In genomic region chr13:34342286-34342890, GRCm38 (mm10) we compare ENCODE assay signal across 8 mouse cellular contexts. TPM values are rescaled to one million over a fixed set of nuclear protein-coding genes. Genes with fewer than 3 reads are reported as not detected.
A peak's percentile ranks its signal among the peaks of the same experiment; 100 is the strongest.
DNase-seq lines count a peak whose midpoint lies in the region; ATAC-seq lines count a peak whose summit lies in the region.

No protein-coding gene starts in this region.

- no peak overlapping the region for H3K4me2 ChIP-seq in limb, embryonic 15.5 days
- H3K4me2 ChIP-seq in neural tube, embryonic 14.5 days (ENCODE audit: low read depth, low read length) = peak overlapping the region; percentile 93

- no peak overlapping the region for H3K9ac ChIP-seq in limb, embryonic 15.5 days
- no peak overlapping the region; the same call in 1 of the 2 replicates for H3K9ac ChIP-seq in neural tube, embryonic 14.5 days (replicated peaks; ENCODE audit: low read depth, low read length)

- peak overlapping the region; percentile 88 for H3K4me3 ChIP-seq in forebrain, embryonic 10.5 days
- H3K4me3 ChIP-seq in limb, embryonic 15.5 days = peak overlapping the region; percentile 76; the same call in 1 of the 2 replicates
- H3K4me3 ChIP-seq in neural tube, embryonic 14.5 days (ENCODE audit: low read depth, low read length) = peak overlapping the region; percentile 88

- WGBS in forebrain, embryonic 10.5 days = 62% methylated on average over 6 of the region's 6 CpGs
- 77% methylated on average over 6 of the region's 6 CpGs for WGBS in limb, embryonic 15.5 days
- 24% methylated on average over 6 of the region's 6 CpGs for WGBS in neural tube, embryonic 14.5 days

- no peak for ATAC-seq in limb, embryonic 15.5 days (ENCODE audit: insufficient number of reproducible peaks, low FRiP score, low TSS enrichment, low read depth)
- ATAC-seq in neural tube, embryonic 14.5 days (ENCODE audit: low read depth) = no peak

- no peaks in the 10 kb centered on the region for H3K9me3 ChIP-seq in forebrain, embryonic 10.5 days
- no peaks in the 10 kb centered on the region for H3K9me3 ChIP-seq in limb, embryonic 15.5 days
- no peaks in the 10 kb centered on the region for H3K9me3 ChIP-seq in neural tube, embryonic 14.5 days (ENCODE audit: control insufficient read depth, low read length)

- peaks cover 60% of the 10 kb centered on the region for H3K4me1 ChIP-seq in forebrain, embryonic 10.5 days
- H3K4me1 ChIP-seq in limb, embryonic 15.5 days = peaks cover 30% of the 10 kb centered on the region
- peaks cover 26% of the 10 kb centered on the region for H3K4me1 ChIP-seq in neural tube, embryonic 14.5 days (ENCODE audit: control insufficient read depth, insufficient read depth, low read length)

- peaks cover 16% of the 10 kb centered on the region for H3K36me3 ChIP-seq in forebrain, embryonic 10.5 days (replicated peaks)
- H3K36me3 ChIP-seq in limb, embryonic 15.5 days = no peaks in the 10 kb centered on the region
- H3K36me3 ChIP-seq in neural tube, embryonic 14.5 days (ENCODE audit: control insufficient read depth, insufficient read depth, low read length) = no peaks in the 10 kb centered on the region

- H3K27ac ChIP-seq in forebrain, embryonic 10.5 days = peak overlapping the region; percentile 93
- H3K27ac ChIP-seq in limb, embryonic 15.5 days = no peak overlapping the region
- H3K27ac ChIP-seq in neural tube, embryonic 14.5 days (ENCODE audit: low read depth, low read length) = no peak overlapping the region

- H3K27me3 ChIP-seq in forebrain, embryonic 10.5 days (ENCODE audit: poor library complexity, severe bottlenecking) = peaks cover 29% of the 10 kb centered on the region
- peaks cover 19% of the 10 kb centered on the region; the same call in 1 of the 2 replicates for H3K27me3 ChIP-seq in limb, embryonic 15.5 days
- no peaks in the 10 kb centered on the region for H3K27me3 ChIP-seq in neural tube, embryonic 14.5 days (ENCODE audit: control insufficient read depth, insufficient read depth, low read length)

- peak; percentile 21 to 39 for DNase-seq in lung, adult 18-20 months
- DNase-seq in lung, postnatal 14 days = no peak
- no peak for DNase-seq in forebrain, embryonic 10.5 days (ENCODE audit: extremely low spot score, low spot score)
- no peak for DNase-seq in thymus, postnatal 36 days
- DNase-seq in thymus, postnatal 25 days = no peak
- no peak for DNase-seq in cerebellum, postnatal 25 days

RNA-seq across cellular contexts. Expression of gene Slc22a23, which starts 2.6 kb away (rescaled TPM):
- 6.8 and 7.0 TPM in 2 replicates for polyA plus RNA-seq in forebrain, embryonic 10.5 days (2016; fragmentation: Nextera tagmentation; extraction: Ambion mirVana)
- polyA plus RNA-seq in limb, embryonic 15.5 days (2015; fragmentation: Nextera tagmentation; extraction: Ambion mirVana) = 4.3 and 5.6 TPM in 2 replicates
- 25.4 and 28.3 TPM in 2 replicates for polyA plus RNA-seq in neural tube, embryonic 14.5 days (2014; fragmentation: Nextera tagmentation; extraction: Ambion mirVana)

Comparison
In these comparisons a context has a peak if more than half of its experiments do, and no peak if none do; other contexts are left out.
1. DNase-seq: peak in lung, adult 18-20 months (2 of 2); none in lung, postnatal 14 days (single experiment), forebrain, embryonic 10.5 days (single experiment), thymus, postnatal 36 days (0 of 2), thymus, postnatal 25 days (single experiment) and cerebellum, postnatal 25 days (0 of 2).
2. Peak in every context shown above with its lines, with median percentiles within 50 percentile points of each other: H3K4me3 ChIP-seq.